ENCODE assay signal across 18 mouse cellular contexts in genomic region chr1:52753828-52754227, GRCm38 (mm10). TPM values are rescaled to one million over a fixed set of nuclear protein-coding genes. Genes with fewer than 3 reads are reported as not detected.
DNase-seq lines count a peak whose midpoint lies in the region; ATAC-seq and TF ChIP-seq lines count a peak whose summit lies in the region.
"Had no signal": no experiment of that assay in that cellular context is flagged by ENCODE, and none has a peak within 500 bp of the region (broad histone marks: within the 10 kb centered on the region; RNA-seq: fewer than 3 reads in every experiment).

No protein-coding gene starts in this region.

- DNase-seq in G1E (ENCODE audit: low spot score), result no peak
- peak; percentile 23 for DNase-seq in induced T-regulatory cell, adult 2 months (ENCODE audit: low read depth)
- peak; percentile 53 for DNase-seq in naive thymus-derived CD4-positive, alpha-beta T cell, adult 2 months (ENCODE audit: low read depth)
- no peak for DNase-seq in kidney, postnatal 36 days
- no peak for DNase-seq in spleen, postnatal 36 days (ENCODE audit: low spot score in 2 of 2)
- DNase-seq: adrenal gland, adult 2 months; cerebellum, adult 11 months; cerebellum, adult 8-10 months; cerebellum, postnatal 14 days; heart, adult 2 months; heart, postnatal 36 days had no signal

- WGBS in heart, embryonic 12.5 days, result 78% methylated on average over 2 of the region's 2 CpGs

- H3K4me2 ChIP-seq in heart, embryonic 12.5 days, result no peak overlapping the region
- H3K4me2 ChIP-seq: embryonic facial prominence, embryonic 12.5 days; forebrain, embryonic 15.5 days; heart, embryonic 11.5 days; hindbrain, embryonic 15.5 days had no signal

- no peaks in the 10 kb centered on the region for H3K9me3 ChIP-seq in G1E (replicated peaks)
- no peaks in the 10 kb centered on the region for H3K9me3 ChIP-seq in heart, embryonic 12.5 days (replicated peaks)
- H3K9me3 ChIP-seq: embryonic facial prominence, embryonic 12.5 days; forebrain, embryonic 15.5 days; hindbrain, embryonic 15.5 days had no signal

- H3K4me1 ChIP-seq in G1E (ENCODE audit: insufficient read depth, low read depth, low read length), result peaks cover 13% of the 10 kb centered on the region
- H3K4me1 ChIP-seq in heart, embryonic 12.5 days (replicated peaks), result peaks cover 9% of the 10 kb centered on the region
- H3K4me1 ChIP-seq: embryonic facial prominence, embryonic 12.5 days; forebrain, embryonic 15.5 days; hindbrain, embryonic 15.5 days had no signal

- peak; percentile 19; the same call in 1 of the 2 replicates for ATAC-seq in G1E (ENCODE audit: extremely low read depth, insufficient number of reproducible peaks, low FRiP score, poor library complexity, severe bottlenecking)
- ATAC-seq in heart, embryonic 12.5 days (ENCODE audit: insufficient number of reproducible peaks, low FRiP score), result no peak
- ATAC-seq: activated CD4-positive, CD25-positive, alpha-beta regulatory T cell, adult 4 months; CD4-positive, CD25-positive, alpha-beta regulatory T cell, adult 4 months; forebrain, embryonic 15.5 days had no signal

- no peak overlapping the region for H3K4me3 ChIP-seq in G1E (ENCODE audit: low read depth, low read length)
- H3K4me3 ChIP-seq in heart, embryonic 12.5 days, result no peak overlapping the region
- H3K4me3 ChIP-seq: embryonic facial prominence, embryonic 12.5 days; forebrain, embryonic 15.5 days; heart, adult 2 months; hindbrain, embryonic 15.5 days had no signal

- no peak overlapping the region for H3K9ac ChIP-seq in heart, embryonic 12.5 days
- H3K9ac ChIP-seq: embryonic facial prominence, embryonic 12.5 days; forebrain, embryonic 15.5 days; hindbrain, embryonic 15.5 days had no signal

- no peak overlapping the region for H3K27ac ChIP-seq in heart, embryonic 12.5 days (ENCODE audit: poor library complexity, severe bottlenecking)
- H3K27ac ChIP-seq: embryonic facial prominence, embryonic 12.5 days; forebrain, embryonic 15.5 days; heart, adult 2 months; hindbrain, embryonic 15.5 days had no signal

- no peak for TF ChIP-seq CTCF in G1E (IDR thresholded peaks at IDR 0.05; ENCODE audit: low read depth, low read length)

- H3K27me3 ChIP-seq in G1E (ENCODE audit: insufficient read depth, low read length), result peaks cover 3% of the 10 kb centered on the region; the same call in 1 of the 2 replicates
- no peaks in the 10 kb centered on the region for H3K27me3 ChIP-seq in heart, embryonic 12.5 days (replicated peaks)
- H3K27me3 ChIP-seq: embryonic facial prominence, embryonic 12.5 days; forebrain, embryonic 15.5 days; hindbrain, embryonic 15.5 days had no signal

- no peaks in the 10 kb centered on the region for H3K36me3 ChIP-seq in G1E (replicated peaks)
- H3K36me3 ChIP-seq in heart, embryonic 12.5 days, result no peaks in the 10 kb centered on the region
- H3K36me3 ChIP-seq: embryonic facial prominence, embryonic 12.5 days; forebrain, embryonic 15.5 days; hindbrain, embryonic 15.5 days had no signal

RNA-seq across cellular contexts. Expression of gene Mfsd6, which starts 26.6 kb away (rescaled TPM):
- total RNA-seq in G1E (2014; fragmentation: Nextera tagmentation), result 0.53 TPM in 1 of 2 replicates, not detected in the other
- 5.0 and 5.9 TPM in 2 replicates for total RNA-seq in G1E (2017)
- polyA plus RNA-seq in G1E (2012), result 0.03 and 0.05 TPM in 2 replicates
- polyA plus RNA-seq in heart, embryonic 12.5 days (2016; fragmentation: Nextera tagmentation; extraction: Ambion mirVana), result 4.3 and 5.4 TPM in 2 replicates

Comparison
In these comparisons a context has a peak if more than half of its experiments do, and no peak if none do; other contexts are left out.
1. DNase-seq: peak in induced T-regulatory cell, adult 2 months (single experiment) and naive thymus-derived CD4-positive, alpha-beta T cell, adult 2 months (single experiment); none in G1E (single experiment), kidney, postnatal 36 days (0 of 2) and spleen, postnatal 36 days (0 of 2).